Mouse (Mus musculus): Measurements from ENCODE around the gene Zbtb14. TPM values are rescaled to one million over a fixed set of nuclear protein-coding genes. Genes with fewer than 3 reads are reported as not detected.
A peak's percentile ranks its signal among the peaks of the same experiment; 100 is the strongest.

Zbtb14 gene
- polyA plus RNA-seq, 1 experiment from 2014 or later, result 38.2 TPM

DNA sequence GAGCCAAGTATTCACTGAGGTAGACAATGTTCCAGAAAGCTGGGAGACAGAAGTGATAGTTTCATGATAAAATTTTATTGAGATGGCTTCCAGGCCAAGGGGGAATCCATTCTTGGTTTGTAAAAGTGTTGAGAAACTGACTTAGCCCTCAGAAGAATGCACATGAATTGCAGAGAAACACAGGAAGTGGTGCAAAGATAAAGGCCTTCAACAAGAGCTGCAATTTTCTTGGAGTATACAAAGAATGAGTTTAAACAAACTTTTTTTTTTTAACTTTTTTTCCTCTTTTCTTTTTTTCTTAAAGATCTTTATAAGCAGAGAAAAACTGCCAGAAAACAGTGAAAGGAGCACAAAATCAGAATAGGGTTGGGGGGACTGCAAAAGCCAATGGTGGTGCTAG lies 33.3 kb downstream of the Zbtb14 start:
- H3K4me1 ChIP-seq, result peaks cover 20% of the 10 kb centered on the region
- H3K27me3 ChIP-seq, result no peaks in the 10 kb centered on the region
- peak overlapping the region; percentile 92; the same call in 1 of the 2 replicates for H3K9ac ChIP-seq (replicated peaks)
- peak overlapping the region; percentile 98 for H3K4me3 ChIP-seq
- no peaks in the 10 kb centered on the region for H3K9me3 ChIP-seq
- H3K36me3 ChIP-seq, result no peaks in the 10 kb centered on the region
- H3K4me2 ChIP-seq (replicated peaks), result peak overlapping the region; percentile 77
- ATAC-seq (replicated peaks), result no peak
- H3K27ac ChIP-seq (replicated peaks), result no peak overlapping the region

DNA sequence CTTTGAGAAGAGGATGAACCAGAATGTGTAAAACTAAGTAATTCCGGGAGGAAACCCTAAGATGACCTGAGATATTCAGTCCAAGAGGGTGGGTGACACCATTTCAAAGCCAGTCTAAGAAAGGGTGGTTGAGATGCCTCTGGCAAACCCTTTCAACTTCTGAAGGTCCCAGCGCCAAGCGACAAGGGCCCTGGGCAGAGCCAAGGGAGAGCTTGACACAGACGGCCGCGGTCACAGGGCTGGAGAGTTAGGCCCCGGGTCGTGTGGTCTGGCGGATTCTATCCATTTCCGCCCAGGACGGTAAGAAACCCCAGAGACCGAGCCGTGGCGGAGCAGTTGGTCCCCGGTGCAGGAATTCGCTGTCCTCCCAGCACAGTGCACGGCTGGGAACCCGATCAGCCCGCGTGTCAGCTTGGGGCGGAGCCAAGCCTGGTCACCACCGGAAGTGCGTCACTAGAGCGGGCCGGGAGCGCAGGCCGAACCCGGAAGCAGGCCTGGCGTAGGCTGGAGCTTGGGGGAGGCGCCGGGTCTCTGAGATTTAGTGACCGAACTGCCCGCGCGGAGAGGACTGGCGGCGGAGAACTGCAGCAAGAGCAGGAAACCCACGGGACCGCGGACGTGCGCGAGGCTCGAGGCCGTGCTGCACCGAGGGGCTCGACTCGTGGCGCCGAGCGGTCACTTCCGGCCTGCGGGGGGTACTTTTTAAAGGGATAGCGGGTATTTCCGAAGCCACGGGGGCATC lies 34.2 kb downstream of the Zbtb14 start:
- Histone ChIP-seq H3K36me3 (no peaks in the 10 kb centered on the region), H3K9ac (replicated peaks) (peak overlapping the region; percentile 92), H3K4me1 (peaks cover 23% of the 10 kb centered on the region), H3K9me3 (no peaks in the 10 kb centered on the region), H3K27ac (replicated peaks) (peak overlapping the region; percentile 95), H3K4me3 (peak overlapping the region; percentile 98), H3K4me2 (replicated peaks) (peak overlapping the region; percentile 77), H3K27me3 (no peaks in the 10 kb centered on the region)
- ATAC-seq (replicated peaks), result peak; percentile 99
- WGBS, result under 1% methylated on average over 56 of the region's 56 CpGs

GRCm38 (mm10) chr17:69417724-69418373 lies 35.0 kb downstream of the Zbtb14 start:
- H3K36me3 ChIP-seq, result no peaks in the 10 kb centered on the region
- H3K4me1 ChIP-seq, result peaks cover 23% of the 10 kb centered on the region
- H3K4me2 ChIP-seq (replicated peaks), result peak overlapping the region; percentile 69
- no peaks in the 10 kb centered on the region for H3K27me3 ChIP-seq
- H3K27ac ChIP-seq (replicated peaks), result peak overlapping the region; percentile 95
- peak overlapping the region; percentile 92 for H3K9ac ChIP-seq (replicated peaks)
- H3K4me3 ChIP-seq, result peak overlapping the region; percentile 98
- H3K9me3 ChIP-seq, result no peaks in the 10 kb centered on the region
- 4% methylated on average over 26 of the region's 26 CpGs for WGBS
- no peak; the same call in 1 of the 2 replicates for ATAC-seq (replicated peaks)

DNA sequence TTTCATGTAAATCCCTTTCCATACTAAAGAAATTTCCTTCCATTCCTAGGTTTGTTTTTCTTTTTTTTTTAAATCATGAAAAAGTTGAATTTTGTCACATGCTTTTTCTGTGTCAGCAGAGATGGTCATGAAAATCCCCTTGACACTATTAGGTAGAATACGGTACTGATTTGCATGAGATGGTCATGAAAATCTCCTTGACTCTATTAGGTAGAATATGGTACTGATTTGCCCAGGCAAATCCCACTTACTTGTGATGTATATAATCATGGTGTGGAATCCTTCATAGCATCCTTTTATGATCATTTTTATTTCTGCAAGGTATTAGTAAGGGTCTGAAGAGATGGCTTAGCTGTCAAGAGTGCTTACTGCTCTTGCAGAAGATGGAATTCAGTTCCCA lies 38.7 kb downstream of the Zbtb14 start:
- H3K27me3 ChIP-seq, result no peaks in the 10 kb centered on the region
- 4% methylated on average over 1 of the region's 1 CpGs for WGBS
- no peak overlapping the region for H3K4me3 ChIP-seq
- H3K9me3 ChIP-seq, result no peaks in the 10 kb centered on the region
- no peak overlapping the region for H3K27ac ChIP-seq (replicated peaks)
- H3K4me1 ChIP-seq, result peaks cover 18% of the 10 kb centered on the region
- ATAC-seq (replicated peaks), result no peak
- H3K4me2 ChIP-seq (replicated peaks), result no peak overlapping the region
- H3K9ac ChIP-seq (replicated peaks), result no peak overlapping the region
- no peaks in the 10 kb centered on the region for H3K36me3 ChIP-seq

- WGBS, result 69% methylated on average over 5 of the region's 5 CpGs
- no peak for ATAC-seq (replicated peaks)
Measured at GRCm38 (mm10) chr17:69437836-69438235, 55.0 kb downstream of the Zbtb14 start.

DNA sequence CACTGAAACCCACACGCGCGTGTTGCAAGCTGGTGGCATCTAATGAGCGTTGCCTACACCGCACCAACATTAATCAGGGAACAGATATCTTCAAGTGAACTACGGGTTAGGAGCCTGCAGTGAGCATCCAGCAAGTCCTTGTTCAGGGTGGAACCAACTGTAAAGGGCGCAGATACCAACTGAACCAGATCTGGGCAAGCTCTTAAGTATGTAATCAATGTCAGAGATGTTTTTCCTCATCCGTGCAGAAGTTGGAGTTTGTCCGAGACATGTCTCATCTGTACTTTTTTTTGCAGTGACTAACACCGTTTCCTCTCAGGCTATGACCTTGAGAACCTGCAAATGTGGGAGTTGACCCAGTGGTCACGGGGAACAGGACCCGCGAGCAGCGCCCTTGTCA lies 55.6 kb downstream of the Zbtb14 start:
- Histone ChIP-seq H3K9ac (replicated peaks) (0 out of 2 replicates have a peak overlapping the region, but pooled peaks have one; percentile 46), H3K9me3 (no peaks in the 10 kb centered on the region), H3K4me3 (peak overlapping the region; percentile 67), H3K27ac (replicated peaks) (no peak overlapping the region), H3K27me3 (peaks cover 36% of the 10 kb centered on the region), H3K36me3 (no peaks in the 10 kb centered on the region), H3K4me2 (replicated peaks) (peak overlapping the region; percentile 98), H3K4me1 (peaks cover 16% of the 10 kb centered on the region)
- 36% methylated on average over 14 of the region's 14 CpGs for WGBS
- no peak for ATAC-seq (replicated peaks)

More at GRCm38 (mm10) chr17:69437836-69438235, 55.0 kb downstream of the Zbtb14 start:
- Histone ChIP-seq H3K4me3 (no peak overlapping the region), H3K9me3 (no peaks in the 10 kb centered on the region), H3K27me3 (peaks cover 36% of the 10 kb centered on the region), H3K4me1 (peaks cover 16% of the 10 kb centered on the region), H3K27ac (replicated peaks) (no peak overlapping the region), H3K4me2 (replicated peaks) (no peak overlapping the region), H3K9ac (replicated peaks) (no peak overlapping the region), H3K36me3 (no peaks in the 10 kb centered on the region)

- Histone ChIP-seq H3K4me1 (peaks cover 16% of the 10 kb centered on the region), H3K9me3 (no peaks in the 10 kb centered on the region), H3K4me2 (replicated peaks) (peak within 1 kb of the TSS; percentile 98), H3K27me3 (peaks cover 36% of the 10 kb centered on the region), H3K9ac (replicated peaks) (peak within 1 kb of the TSS; percentile 46), H3K36me3 (no peaks in the 10 kb centered on the region), H3K4me3 (peak within 1 kb of the TSS; percentile 67), H3K27ac (replicated peaks) (no peak within 1 kb of the TSS)
- under 1% methylated on average over 44 of the region's 44 CpGs for WGBS
- ATAC-seq (replicated peaks), result peak; percentile 92
Measured at GRCm38 (mm10) chr17:69438990-69439491, 56.2 kb downstream of the Zbtb14 start, which contains the start of gene Akain1. Akain1 (plus strand) TSS chr17:69439326.

GRCm38 (mm10) chr17:69439571-69440480 lies 57.0 kb downstream of the Zbtb14 start:
- peak; percentile 77 for ATAC-seq (replicated peaks)
- H3K27ac ChIP-seq (replicated peaks), result no peak overlapping the region
- WGBS, result under 1% methylated on average over 49 of the region's 52 CpGs
- H3K27me3 ChIP-seq, result peaks cover 36% of the 10 kb centered on the region
- peaks cover 16% of the 10 kb centered on the region for H3K4me1 ChIP-seq
- H3K9ac ChIP-seq (replicated peaks), result peak overlapping the region; percentile 46
- no peaks in the 10 kb centered on the region for H3K36me3 ChIP-seq
- no peaks in the 10 kb centered on the region for H3K9me3 ChIP-seq
- peak overlapping the region; percentile 98 for H3K4me2 ChIP-seq (replicated peaks)
- peak overlapping the region; percentile 67 for H3K4me3 ChIP-seq

Other genes with a start within 250 kb of the Zbtb14 start
- gene Akain1, start 56.3 kb downstream of the Zbtb14 start, polyA plus RNA-seq (2015; fragmentation: Nextera tagmentation; extraction: Ambion mirVana), result 0.13 and 0.36 TPM in 2 replicates